Mouse (Mus musculus) heart, postnatal 36 days (tissue): ENCODE results near the gene Limd2. TPM values are rescaled to one million over a fixed set of nuclear protein-coding genes. Genes with fewer than 3 reads are reported as not detected.
"Not testable (repeated sequence)": the region's sequence is repeated elsewhere in the genome, so short reads cannot be mapped to it uniquely, and the experiment has no call there.

Source experiments
- DNase-seq, 2 experiments: peaks; one replicate each; pipeline ENCODE4 v3.0.0; 2021 to 2022
- intact Hi-C: fragments of 180-260 bp; cut with DNase I; formaldehyde crosslinking; loops from one replicate; pipeline ENCODE4 v1.15.1; 2025
- total RNA-seq, 2 experiments: library from RNA; stranded (reverse); gene quantifications; 2 replicates each; pipeline ENCODE4 v1.2.3; 2021

The Limd2 gene
- total RNA-seq, 2 experiments from 2014 or later, result 4.2 to 4.8 TPM

DNA sequence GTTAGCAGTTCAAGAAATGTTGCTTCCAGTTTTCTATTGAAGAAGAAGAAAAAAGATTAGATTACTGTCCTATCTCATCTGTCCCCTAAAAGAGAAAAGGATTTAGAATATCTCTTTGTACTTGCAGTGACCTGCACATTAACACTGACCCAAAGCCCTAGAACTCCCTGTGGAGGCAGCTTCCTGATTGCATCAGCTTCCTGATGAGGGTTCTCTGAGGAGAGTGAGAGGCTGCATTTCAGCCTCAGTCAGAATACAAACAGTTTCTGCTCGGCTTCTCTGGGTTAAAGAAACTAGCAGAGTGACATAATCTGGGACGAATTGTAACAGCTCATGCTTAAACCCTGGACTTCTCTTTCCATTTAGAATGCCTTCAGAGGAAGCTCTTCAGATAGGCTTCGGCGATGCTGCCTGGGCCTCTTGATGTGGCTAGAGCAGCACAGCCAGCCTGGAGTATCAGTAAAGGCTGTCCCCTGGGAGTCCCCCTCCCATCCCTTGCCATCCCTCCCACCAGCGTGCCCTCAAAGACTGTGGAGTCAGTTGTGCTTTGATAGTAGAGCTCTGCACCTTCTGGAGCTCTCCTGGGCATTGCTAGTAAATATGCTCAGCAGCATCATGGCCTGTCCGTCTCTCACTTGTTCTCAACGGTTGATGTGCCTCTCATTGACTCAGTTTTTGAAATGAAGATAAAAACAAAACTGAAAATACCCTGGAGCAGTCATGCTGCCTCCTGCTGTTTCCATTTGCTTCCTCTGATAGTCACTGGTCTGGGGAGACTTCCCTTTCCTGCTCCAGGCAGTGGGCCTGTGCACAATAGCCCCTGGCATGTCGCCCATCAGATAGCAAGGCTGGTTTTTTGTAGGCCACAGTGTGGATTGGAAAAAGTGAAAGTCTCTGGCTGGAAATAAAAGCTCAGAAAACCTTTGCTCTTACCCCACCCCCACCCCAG, 25.8 kb downstream of the Limd2 start:
- peak; percentile 78 to 86 for DNase-seq
- intact Hi-C loops, result loop anchor here (2.0 to 5.0 kb wide), 2 partner anchors 38 to 50 kb away; partner anchors contain the start of gene Map3k3

GRCm38 (mm10) chr11:106132516-106132915, 28.1 kb downstream of the Limd2 start:
- intact Hi-C loops, result loop anchor here (5.0 kb wide), 1 partner anchor 35 kb away; no protein-coding TSS in a partner anchor

GRCm38 (mm10) chr11:106129477-106129876, 31.2 kb downstream of the Limd2 start:
- no peak for DNase-seq
- intact Hi-C loops, result no loop called here

More at GRCm38 (mm10) chr11:106132516-106132915, 28.1 kb downstream of the Limd2 start:
- no peak for DNase-seq

- DNase-seq, intact Hi-C loops: not testable (repeated sequence)
Observed at GRCm38 (mm10) chr11:106126727-106127373, 33.8 kb downstream of the Limd2 start.

DNA sequence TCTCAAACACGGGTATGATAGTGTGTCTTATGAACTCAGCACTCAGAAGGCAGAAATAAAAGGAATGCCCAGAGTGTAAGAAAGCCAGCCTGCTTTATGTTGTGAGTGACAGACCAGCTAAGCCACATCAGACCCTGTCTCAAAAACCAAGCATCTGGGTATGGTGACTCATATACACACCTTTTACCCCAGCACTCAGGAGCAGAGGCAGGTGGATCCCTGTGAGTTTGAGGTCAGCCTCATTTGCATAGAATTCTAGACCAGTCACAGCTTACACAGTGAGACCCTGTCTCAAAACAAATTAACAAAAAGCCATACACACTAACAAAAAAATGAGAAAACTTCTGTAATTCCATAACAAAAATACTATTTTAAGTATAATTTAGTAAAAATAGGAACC, 34.8 kb downstream of the Limd2 start:
- intact Hi-C loops, result no loop called here
- no peak for DNase-seq

- intact Hi-C loops, result no loop called here
- no peak for DNase-seq
Observed at GRCm38 (mm10) chr11:106124784-106125183, 35.9 kb downstream of the Limd2 start.

DNA sequence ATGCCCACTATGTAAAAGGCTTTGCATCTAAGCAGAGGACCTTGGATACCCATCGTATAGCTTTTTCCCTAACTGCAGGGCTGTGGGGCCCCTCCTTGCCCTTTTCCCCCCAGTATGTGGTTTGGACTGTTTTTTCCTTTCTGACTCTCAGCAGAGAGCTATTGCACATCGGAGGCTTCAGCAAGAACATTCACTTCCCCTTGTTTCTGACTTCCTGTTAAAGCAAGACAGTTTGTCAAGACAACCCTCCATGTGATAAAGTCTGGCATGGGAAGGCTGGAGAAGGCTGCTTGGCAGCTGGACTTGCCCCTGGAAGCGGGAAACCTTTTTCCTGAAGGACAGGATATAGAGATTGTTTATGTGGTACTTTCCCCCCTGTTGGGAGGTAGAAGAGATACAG, 37.9 kb downstream of the Limd2 start:
- intact Hi-C loops, result no loop called here
- peak; percentile 12 to 26 for DNase-seq

- intact Hi-C loops, result no loop called here
Observed at GRCm38 (mm10) chr11:106122221-106122620, 38.4 kb downstream of the Limd2 start.

DNA sequence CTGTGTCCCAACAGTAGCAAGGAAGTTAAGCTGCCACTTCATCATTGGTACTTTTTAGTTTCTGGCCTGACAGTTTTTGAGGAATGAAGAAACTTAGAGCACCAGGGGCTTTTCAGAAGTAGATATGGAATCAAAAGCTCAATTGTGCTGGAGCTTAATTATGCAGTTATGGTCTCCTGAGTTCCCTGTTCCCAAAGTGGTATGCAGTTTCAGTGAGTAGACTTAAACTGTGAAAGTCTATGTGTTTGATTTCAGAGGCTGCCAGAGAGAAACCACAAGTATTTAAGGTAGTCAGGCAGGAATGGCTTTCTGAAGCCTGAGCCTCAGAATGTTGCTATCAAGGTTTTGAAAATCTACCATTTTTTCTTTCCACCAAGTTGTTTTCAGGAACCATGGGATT, 49.0 kb downstream of the Limd2 start:
- intact Hi-C loops, result no loop called here
- no peak for DNase-seq

More at GRCm38 (mm10) chr11:106122221-106122620, 38.4 kb downstream of the Limd2 start:
- no peak for DNase-seq

Other genes with a start within 250 kb of the Limd2 start
- gene Cyb561, start 207.5 kb downstream of the Limd2 start, total RNA-seq, result 10 to 100 TPM in 1 of 2 experiments, 1 to 10 TPM in 1; 9.2 to 12.1 TPM
- 10 to 100 TPM; 21.9 to 38.1 TPM for gene Ace, start 192.9 kb downstream of the Limd2 start, total RNA-seq
- gene Ace3, start 166.2 kb downstream of the Limd2 start, total RNA-seq, result not detected
- under 1 TPM in 1 of 2 experiments, not detected in 1; 0.16 TPM for gene Kcnh6, start 152.7 kb downstream of the Limd2 start, total RNA-seq
- 10 to 100 TPM; 40.2 to 42.5 TPM for gene Dcaf7, start 124.0 kb downstream of the Limd2 start, total RNA-seq
- 10 to 100 TPM; 63.3 to 67.3 TPM for gene Taco1, start 94.8 kb downstream of the Limd2 start, total RNA-seq
- 10 to 100 TPM; 38.7 to 44.4 TPM for gene Map3k3, start 76.2 kb downstream of the Limd2 start, total RNA-seq
- gene Gm10840, start within 50 bp of the Limd2 start, total RNA-seq, result not detected
- 1 to 10 TPM; 7.2 to 8.2 TPM for gene Strada, start 41.3 kb upstream of the Limd2 start, total RNA-seq
- gene Ccdc47, start 55.5 kb upstream of the Limd2 start, total RNA-seq, result 10 to 100 TPM; 72.5 to 82.4 TPM
- 10 to 100 TPM; 26.5 to 28.7 TPM for gene Ddx42, start 56.1 kb upstream of the Limd2 start, total RNA-seq
- 10 to 100 TPM; 21.1 to 23.0 TPM for gene Ftsj3, start 95.2 kb upstream of the Limd2 start, total RNA-seq
- gene Psmc5, start 95.3 kb upstream of the Limd2 start, total RNA-seq, result 100 to 1,000 TPM; 102 to 105 TPM
- 10 to 100 TPM; 19.1 to 19.9 TPM for gene Smarcd2, start 112.1 kb upstream of the Limd2 start, total RNA-seq
- not detected for gene Tcam1, start 115.8 kb upstream of the Limd2 start, total RNA-seq
- gene Gh, start 141.0 kb upstream of the Limd2 start, total RNA-seq, result not detected
- gene Cd79b, start 153.9 kb upstream of the Limd2 start, total RNA-seq, result 1 to 10 TPM; 1.9 to 3.0 TPM
- 10 to 100 TPM; 14.7 to 19.0 TPM for gene Scn4a, start 192.4 kb upstream of the Limd2 start, total RNA-seq
- under 1 TPM; 0.81 to 0.92 TPM for gene Prr29, start 204.6 kb upstream of the Limd2 start, total RNA-seq
- gene Icam2, start 227.2 kb upstream of the Limd2 start, total RNA-seq, result 10 to 100 TPM; 30.3 to 34.9 TPM